Mouse (Mus musculus) CH12F3 (cell line): Measurements from ENCODE around the gene Mmachc.

ENCODE experiments used
- in situ Hi-C: fragments of 300-500 bp; cut with MboI; formaldehyde crosslinking; loops from 2 replicates; pipeline ENCODE4 v1.14.3; 2020; ENCODE audit warnings: low sequenced_read_pairs

The Mmachc gene

DNA sequence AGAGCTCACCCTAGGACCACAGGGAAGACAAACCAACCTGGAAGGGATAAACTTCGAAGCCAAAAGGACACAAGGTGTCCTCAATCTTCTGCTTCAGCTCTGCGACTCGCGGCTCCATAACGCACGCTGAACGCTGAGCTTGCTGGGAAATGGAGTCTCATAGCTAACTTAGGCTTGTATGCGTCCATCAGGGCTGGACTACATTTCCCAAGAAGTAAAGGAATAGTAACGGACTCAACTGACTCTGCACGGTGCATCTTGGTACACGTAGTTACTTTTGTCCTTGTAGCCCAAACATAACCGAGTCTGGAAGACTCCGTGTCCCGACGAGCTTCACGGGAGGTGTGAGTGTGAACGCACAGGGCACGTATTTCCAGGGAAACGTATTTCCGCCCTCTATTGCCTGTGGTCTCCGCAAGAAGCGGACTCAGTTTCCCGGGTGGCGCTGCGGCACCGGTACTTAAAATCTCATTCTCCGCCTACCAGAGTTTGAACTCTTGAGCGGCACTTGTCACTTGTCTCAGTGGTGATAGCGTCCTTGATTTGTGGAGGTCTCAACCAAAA is at the start of gene Mmachc, which contains the start of gene Ccdc163:
Mmachc (minus strand) TSS at position 206 of the 564 bp plus-strand sequence.
Ccdc163 (plus strand) TSS at position 309 of the 564 bp plus-strand sequence.
- in situ Hi-C loops, result no loop called here

DNA sequence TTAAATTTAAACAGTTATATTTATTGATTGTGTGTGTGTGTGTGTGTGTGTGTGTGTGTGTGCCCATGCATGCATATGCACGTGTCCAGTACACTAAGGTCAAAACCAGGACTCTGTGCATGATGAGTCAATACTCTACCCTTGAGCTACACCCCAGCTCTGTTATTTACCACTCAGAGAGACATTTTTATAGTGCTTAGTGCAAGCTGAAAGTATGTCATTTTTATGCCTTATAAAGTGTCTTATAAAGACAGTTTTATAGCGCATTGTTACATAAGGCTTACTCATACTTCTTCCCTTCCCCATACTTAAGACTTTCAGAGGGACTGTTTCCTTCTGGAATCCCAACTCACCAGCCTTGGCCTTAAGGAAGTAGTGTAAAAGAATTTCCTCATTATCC is 41.5 kb upstream of the Mmachc start:
- in situ Hi-C loops, result no loop called here

DNA sequence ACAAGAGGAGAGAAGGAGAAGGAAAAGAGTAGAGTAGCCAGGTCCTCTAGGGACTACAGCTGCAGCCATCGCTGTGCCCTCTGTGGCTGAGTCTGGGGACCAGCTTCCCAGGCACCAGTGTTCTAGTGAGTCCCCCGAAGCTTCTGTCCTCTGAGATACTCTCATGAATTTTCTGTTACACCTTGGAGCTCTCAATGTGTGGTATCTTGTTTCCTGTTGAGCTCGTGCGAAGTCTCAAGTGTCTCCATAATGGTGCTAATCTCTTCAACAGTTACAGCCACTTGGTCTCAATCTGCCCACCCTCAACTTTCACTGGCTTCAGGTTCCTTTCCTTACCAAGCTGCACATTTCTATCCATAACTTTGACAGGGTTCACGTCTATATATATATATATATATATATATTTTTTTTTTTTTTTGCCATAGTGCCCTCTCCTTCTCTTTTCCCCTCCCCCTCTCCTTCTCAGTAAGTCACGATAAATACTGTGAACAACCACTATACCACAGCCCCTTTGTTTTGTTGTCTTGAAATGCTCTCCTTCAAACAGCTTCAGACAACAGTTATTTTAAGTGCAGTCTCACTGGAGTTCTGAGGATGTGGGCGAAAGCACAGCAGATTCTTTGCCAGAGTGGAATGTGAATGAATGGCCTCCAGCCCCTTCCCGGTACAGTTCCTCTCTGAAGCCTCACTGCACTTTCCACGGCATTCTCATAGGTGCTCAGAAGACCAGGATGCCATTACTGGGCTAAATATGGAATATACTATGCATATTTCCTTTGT is 31.0 kb upstream of the Mmachc start:
- in situ Hi-C loops, result no loop called here

DNA sequence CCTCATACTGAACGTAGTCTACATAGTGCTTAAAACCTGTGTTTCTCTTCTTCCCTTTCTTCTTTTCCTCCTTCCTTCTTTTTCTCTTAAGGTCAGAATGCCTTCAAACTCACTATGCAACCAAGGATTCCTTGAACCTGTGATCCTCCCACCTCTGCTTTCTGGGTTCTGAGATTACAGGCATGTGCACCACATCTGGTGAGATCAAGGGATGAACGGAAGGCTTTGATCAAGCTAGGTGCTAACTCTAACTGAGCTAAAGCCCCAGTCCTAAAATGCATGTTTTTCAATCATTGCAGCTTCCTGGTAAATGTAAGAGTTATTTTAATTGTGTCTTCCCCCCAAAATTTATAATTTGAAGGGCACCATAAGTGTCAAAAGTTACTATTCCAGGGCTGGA is 26.8 kb upstream of the Mmachc start:
- in situ Hi-C loops, result no loop called here

DNA sequence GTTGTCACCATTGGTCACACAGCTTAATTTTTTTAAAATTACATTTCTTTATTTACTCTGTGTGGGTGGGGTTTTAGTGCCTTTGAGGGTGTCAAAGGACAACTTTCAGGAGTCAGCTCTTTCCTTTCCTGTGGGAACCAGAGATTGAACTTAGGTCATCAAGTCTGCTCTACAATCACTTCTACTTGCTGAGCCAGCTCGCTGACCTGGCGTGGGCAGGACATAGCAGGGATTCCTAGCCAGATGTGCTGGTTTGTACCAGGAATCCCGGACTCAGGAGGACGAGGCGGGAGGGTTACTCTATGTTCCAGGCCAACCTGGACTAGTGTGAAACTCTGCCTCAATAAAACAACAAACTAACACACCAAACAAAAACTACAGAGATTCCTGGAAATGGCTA is 24.1 kb upstream of the Mmachc start:
- in situ Hi-C loops, result no loop called here

DNA sequence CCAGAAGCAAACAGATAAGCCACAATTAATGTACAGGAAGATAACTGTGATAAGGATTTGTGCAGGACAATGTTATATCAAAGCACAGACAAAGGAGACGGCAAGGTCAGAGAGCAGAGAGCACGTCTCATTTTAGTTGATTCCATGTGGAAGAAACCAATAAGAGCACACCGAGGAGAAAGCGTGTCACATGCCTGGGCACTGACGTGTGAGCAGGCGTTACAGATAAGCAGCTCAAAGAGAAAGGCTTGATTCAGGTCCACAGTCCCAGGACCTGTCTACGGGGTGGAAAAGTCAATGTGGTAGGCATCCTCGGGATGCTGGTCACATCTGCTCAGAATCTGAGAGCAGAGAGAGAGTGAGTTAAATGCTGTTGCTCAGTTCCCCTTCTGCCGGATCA is 22.9 kb upstream of the Mmachc start:
- in situ Hi-C loops, result no loop called here

DNA sequence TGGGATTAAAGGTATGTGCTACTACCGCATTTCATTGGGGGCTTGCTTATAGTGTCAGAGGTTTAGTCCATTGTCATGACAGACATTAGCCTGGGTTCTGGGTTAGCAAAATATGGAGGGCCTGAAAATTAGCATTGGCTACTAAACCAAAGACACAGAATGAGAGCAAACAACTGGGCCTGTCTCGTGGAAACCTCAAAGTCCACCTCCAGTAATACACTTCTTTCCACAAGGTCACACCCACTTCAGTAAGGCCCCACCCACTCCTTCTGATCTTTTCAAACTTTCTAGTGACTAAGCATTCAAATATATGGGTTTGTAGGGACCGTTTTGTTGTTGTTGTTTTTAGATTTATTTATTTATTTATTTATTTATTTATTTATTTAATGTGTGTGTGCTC is 21.3 kb upstream of the Mmachc start:
- in situ Hi-C loops, result no loop called here

DNA sequence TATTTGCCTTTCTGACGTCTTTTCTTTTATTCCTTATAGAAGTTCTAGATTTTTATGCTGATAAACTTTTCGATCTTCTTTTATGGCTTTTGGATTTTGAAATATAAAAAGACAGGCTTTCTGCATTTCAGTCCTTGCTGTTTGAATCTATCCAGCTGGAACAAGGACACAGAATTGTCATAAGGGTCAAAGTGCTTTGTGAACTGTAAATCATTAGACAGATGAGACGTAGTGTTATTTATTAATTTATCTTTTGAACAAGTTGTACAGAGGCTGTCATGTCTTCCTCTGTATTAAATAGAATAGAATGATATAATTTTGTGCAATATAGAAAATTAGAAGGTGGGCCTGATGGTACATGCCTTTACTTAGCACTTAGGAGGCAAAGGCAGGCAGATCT is 19.2 kb upstream of the Mmachc start:
- in situ Hi-C loops, result no loop called here

DNA sequence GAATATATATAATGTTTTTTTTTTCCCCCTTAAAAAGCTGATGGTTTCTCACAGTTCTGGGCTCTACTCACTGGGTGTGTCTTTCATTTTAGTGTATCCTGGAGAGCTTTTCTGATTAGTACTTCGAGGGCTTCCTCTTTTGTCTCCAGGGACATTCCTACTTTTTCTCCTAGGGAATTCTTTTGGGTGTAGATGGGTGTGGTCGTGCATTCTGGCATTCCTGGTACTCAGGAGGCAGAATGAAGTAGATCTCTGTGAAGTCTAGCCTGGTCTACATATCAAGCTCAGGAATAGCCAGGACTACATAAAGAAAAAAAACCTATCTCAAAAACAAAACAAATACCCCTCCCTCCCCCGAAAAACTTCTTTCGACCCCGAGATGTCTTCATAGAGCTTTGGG is 17.2 kb upstream of the Mmachc start:
- in situ Hi-C loops, result no loop called here

DNA sequence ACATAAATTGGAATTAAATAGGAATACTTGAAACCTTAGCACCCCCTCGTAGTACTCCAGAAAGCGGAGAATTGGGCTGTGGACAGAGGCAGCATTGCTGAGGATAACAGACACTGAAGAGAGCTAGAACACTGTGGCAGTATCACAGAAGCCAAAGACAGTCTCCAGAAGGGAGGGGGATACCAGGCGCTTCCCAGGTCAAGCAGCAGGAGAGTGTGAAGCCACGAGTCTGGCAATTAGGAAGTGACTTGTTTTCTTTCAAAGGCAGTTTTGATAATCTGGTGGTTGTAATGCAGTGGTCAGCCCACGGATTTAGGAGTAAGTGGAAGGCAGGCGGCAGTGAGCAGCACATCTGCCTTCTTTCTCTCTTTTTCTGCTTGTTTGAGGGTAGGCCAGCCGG is 14.0 kb upstream of the Mmachc start:
- in situ Hi-C loops, result no loop called here

DNA sequence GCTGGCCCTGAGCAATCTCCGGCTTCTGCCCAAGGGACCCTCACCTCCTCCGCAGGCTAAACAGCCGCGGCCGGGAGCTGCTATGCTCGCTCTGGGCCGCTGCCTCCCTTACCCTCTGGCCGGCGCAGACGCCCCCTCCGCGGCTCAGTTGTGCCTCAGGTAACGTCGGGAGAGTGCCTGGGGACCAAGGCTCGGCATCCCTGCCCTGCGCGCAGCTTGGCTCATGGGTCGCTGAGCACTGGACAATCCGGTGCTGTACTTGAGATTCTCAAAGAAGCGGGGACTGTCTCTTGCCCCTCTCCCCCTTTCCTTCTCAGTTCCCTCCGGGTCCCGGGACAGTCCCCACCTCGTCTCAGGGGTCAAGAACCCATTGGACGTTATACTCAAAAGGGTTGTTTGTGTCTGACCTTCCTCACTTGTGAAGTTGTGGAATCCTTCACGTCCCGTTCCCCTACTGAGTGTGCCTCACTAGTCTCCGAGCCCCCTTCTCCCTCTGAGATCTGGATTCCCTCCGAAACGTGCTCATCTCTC is 13.0 kb upstream of the Mmachc start:
- in situ Hi-C loops, result no loop called here

DNA sequence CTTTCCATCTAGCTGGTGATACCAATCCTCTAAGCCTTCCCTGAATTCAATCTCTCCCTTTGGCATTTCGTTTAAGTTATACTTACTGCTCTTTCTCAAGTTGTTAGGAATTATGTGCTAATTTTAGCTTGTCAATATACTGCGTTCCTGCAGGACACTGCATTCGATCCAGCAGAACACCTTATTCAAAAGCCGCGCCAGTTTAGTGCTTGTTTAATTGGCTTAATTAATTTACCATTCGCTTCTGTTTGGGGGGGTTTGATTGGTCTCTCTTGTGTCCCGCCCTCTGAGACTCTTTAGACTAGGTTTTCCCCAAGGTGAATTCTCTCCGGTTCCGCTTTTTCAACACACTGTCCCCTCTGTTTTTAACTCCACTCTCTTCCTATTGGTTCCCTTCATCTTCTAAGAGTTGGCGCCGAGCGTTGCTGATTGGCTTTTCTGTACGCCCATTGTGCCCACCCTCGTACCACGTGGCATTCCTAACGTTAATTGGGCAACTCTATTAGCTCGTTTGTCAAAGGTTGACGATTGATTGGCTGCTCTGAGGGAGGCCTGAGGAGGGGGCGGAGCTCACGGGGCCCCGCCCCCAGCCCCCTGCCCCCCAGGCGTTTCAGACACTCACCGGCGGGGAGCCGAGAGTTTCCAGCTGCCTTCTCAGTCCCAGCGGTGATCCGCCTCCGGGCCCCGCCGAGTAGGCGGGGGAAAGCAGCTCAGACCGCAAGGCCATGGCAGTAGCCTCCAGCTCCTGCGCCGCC is 12.3 kb upstream of the Mmachc start, which contains the start of gene Tesk2:
Tesk2 (plus strand) TSS at position 606 of the 755 bp plus-strand sequence.
- in situ Hi-C loops, result no loop called here

DNA sequence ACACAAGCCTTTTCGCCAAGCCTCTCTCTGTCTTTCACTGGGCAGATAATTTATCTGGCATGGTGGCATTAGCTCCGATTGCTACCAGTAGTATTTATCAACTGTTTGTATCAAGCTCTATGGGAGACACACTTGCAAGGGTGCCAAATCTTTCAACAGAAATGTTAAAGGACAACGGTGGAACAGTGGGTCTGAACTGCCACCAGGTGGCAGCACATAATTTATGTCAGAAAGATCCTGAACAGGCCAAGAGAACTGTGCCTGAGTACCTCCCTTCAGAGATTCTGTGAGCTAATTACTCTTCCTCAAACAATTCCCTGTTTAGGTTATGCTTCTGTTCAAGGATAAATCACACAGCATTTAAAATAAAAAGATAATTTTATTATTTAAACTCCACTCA is 11.2 kb upstream of the Mmachc start:
- in situ Hi-C loops, result loop anchor here (5.0 to 10.0 kb wide), 2 partner anchors 68 to 275 kb away; partner anchors contain the start of genes Hectd3 and Urod

DNA sequence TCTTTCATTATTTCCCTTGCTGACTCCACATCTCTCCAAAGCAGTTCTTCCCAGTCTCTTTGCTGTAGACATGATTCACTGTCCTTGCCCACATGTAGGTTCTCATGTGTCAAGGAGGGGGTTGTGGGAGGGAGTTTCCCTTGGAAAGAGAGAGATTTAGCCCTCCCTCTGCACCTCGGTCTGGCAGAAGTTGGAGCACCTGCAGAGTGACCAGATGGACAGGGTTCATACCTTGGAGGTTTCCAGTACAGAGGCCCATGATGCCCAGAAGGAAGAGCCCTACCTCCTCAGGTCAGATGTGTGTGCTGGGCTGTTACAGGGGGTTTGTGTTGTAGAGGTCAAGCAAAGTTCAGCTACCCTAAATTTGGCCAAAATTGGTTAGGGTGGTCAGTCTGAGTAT is 4.3 kb upstream of the Mmachc start:
- in situ Hi-C loops, result loop anchor here (10.0 kb wide), 1 partner anchor 282 kb away; the partner anchor contains the start of genes Hectd3 and Urod

DNA sequence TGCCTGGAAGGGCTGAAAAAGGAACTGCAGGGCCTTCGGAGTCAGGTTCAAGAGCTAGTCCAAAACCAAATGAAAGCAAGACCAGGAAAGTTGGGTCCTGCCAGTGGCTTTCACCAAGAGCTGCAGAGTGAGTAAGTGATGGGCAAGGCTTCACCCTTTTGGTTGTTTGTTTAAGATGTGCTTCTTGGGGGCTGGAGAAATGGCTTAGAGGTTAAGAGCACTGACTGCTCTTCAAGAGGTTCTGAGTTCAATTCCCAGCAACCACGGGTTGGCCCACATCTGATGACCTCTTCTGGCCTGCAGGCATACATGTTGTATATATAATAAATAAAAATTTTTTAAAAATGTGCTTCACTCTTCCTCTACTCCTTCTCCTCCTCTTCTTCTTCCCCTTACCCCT is 1.9 kb upstream of the Mmachc start:
- in situ Hi-C loops, result loop anchor here (10.0 kb wide), 1 partner anchor 285 kb away; the partner anchor contains the start of genes Hectd3 and Urod

DNA sequence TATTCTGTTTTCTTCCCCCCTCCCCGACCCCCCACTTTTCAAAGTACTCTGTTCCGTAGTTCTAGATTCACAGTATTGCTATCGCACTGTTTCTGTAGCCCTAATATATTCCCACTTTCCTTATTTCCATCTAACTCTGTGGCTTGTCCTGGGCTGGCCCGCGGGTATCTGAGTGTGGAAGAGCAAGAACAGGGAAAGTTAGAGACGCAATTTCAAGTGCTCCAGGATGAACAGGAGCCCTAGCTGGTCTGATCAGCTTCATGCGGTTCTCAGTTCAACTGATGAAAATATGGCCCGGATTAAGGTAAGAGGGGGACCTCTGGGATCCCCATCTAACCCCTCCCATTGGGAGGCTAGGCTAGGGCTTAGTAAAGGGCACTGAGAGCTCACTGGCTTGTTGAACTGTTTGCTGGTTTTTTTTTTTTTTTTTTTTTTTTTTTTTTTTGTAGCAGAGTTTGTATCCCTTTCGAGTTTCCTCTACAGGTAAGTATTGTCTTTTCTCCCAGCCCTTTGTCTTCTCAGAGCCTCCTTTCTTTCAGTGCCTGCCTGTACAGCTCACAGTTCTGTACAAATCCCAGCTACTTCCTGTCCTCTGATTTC is 685 bp upstream of the Mmachc start:
- in situ Hi-C loops, result no loop called here

DNA sequence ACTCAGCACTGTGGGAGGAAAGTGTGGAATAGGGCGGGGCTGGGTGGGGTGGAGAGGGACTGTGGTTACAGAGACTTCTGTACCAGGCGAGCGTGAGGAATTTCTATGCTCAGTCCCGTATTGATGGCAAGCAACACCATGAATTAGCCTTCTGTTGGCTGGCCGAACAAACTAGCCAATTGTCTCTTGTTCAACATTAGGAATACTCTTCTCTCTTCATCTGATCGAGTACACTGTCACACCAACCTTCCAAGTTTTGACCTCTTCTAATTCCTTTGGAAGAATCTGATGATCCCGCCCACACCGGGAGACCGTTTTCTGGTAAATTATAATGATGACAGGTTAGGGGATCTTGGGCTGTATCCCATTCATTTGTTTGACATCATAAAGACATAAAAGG is 540 bp downstream of the Mmachc start:
- in situ Hi-C loops, result no loop called here

DNA sequence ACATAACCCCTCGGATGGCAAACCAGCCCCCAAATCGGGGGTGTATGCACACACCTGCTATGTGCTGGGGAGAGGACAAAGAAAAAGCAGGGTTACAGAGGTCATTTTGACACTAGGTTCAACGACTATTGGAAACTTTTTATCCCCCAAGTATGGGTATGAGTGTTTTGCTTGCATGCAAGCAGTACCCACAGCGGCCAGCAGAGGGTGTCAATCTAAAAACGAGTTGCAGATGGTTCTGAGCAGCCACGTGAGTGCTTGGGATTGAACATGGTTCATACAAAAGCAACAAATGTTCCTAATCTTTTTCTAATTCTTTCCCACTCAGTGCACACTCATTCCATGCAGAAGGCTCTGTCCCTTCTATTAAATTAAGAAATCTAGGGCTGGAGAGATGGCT is 4.4 kb downstream of the Mmachc start:
- in situ Hi-C loops, result no loop called here

DNA sequence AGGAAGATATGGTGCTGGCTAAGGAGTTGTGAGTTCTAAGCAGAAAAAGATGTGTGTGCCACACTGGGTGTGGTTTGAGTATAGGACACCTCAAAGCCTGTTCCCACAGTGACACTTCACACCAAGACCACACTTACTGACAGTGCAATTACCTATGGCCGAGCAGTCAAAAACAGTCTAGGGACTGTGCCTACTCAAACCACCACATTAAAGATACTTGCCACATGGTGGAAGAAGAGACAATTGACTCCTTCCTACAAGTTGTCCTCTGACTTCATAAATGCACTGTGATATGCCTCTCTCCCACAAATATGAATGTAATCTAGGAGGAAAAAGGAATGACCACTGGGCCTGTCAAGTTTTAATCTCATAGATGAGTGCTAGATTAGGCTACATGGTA is 7.2 kb downstream of the Mmachc start:
- in situ Hi-C loops, result no loop called here

DNA sequence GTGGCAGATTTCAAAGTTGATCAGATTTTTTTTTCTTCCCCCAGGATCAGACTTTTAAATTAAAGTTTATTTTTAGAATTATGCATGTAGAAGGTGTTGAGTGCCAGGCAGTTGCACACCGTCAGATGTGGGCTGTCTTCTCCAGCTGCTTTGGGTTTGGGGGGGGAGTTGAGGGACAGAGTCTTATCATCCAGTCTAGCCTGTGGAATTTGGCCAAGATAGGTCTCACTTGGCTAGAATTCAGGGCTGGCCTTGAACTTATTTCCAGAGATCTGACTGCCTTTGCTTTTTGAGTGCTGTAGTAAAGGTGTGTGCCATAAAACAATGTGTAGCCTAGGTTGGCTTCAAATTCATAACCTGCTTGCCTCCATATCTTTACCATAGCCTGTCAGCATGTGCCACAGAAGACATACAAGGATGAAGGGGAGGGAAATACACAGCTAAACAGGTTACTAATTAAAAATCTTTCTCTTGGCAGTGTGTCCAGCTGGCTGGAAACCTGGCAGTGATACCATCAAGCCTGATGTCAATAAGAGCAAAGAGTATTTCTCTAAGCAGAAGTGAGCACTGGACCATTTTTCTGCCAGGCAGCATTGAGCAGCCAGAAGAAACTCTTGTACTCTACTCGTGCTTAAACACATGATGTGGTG is 9.4 kb downstream of the Mmachc start:
- in situ Hi-C loops, result no loop called here
